Mouse (Mus musculus): ENCODE data around the gene Gsdma2.

- TF ChIP-seq CTCF (IDR thresholded peaks at IDR 0.05; ENCODE audit: low read depth, low read length) (no peak), POLR2A (IDR thresholded peaks at IDR 0.05; ENCODE audit: extremely low read depth, insufficient read depth, low read length) (no peak)
Observed at GRCm38 (mm10) chr11:98697225-98697624, 50.7 kb downstream of the Gsdma2 start.

All from liver, adult 2 months (tissue).